Mouse (Mus musculus): ENCODE data around the gene Pld6.

The Pld6 gene

GRCm38 (mm10) chr11:59787199-59787781, at the start of gene Pld6:
Pld6 (minus strand) TSS chr11:59787645.
- peak; percentile 60 for DNase-seq (ENCODE audit: low spot score)

- DNase-seq (ENCODE audit: low spot score) = no peak
These were observed 34.2 kb upstream of the Pld6 start for GRCm38 (mm10) chr11:59821625-59822024.

DNA sequence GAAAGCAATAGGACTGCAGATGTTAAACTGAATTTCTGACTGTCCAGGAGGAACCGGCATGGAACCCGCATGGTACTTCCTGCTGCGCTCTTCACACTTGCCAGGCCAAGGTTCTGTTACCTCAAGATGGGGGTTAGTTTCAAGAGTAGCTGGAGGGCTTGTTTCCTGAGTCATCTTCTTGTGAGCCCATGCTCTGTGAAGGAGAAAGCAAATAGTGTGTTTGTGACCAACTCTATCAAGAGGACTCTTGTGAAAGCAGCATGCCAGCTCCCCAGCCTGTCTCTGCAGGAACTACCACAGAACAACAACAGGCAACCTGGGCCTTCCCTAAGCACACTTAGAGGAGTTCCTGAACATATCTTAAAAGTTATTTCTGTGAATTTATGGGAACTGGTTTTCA, 30.5 kb upstream of the Pld6 start:
- DNase-seq (ENCODE audit: low spot score) = no peak

- no peak for DNase-seq (ENCODE audit: low spot score)
These were observed 28.1 kb upstream of the Pld6 start for GRCm38 (mm10) chr11:59815482-59816065.

GRCm38 (mm10) chr11:59814936-59815335, 27.5 kb upstream of the Pld6 start:
- no peak for DNase-seq (ENCODE audit: low spot score)

GRCm38 (mm10) chr11:59814311-59814710, 26.9 kb upstream of the Pld6 start:
- DNase-seq (ENCODE audit: low spot score) = no peak

GRCm38 (mm10) chr11:59813276-59813675, 25.8 kb upstream of the Pld6 start:
- no peak for DNase-seq (ENCODE audit: low spot score)

GRCm38 (mm10) chr11:59811211-59811610, 23.8 kb upstream of the Pld6 start:
- no peak for DNase-seq (ENCODE audit: low spot score)

GRCm38 (mm10) chr11:59810480-59811158, 23.2 kb upstream of the Pld6 start:
- DNase-seq (ENCODE audit: low spot score) = no peak

GRCm38 (mm10) chr11:59809670-59810474, 22.4 kb upstream of the Pld6 start, which contains the start of gene Flcn:
Flcn (minus strand) TSS chr11:59810016.
- peak; percentile 74 for DNase-seq (ENCODE audit: low spot score)

DNA sequence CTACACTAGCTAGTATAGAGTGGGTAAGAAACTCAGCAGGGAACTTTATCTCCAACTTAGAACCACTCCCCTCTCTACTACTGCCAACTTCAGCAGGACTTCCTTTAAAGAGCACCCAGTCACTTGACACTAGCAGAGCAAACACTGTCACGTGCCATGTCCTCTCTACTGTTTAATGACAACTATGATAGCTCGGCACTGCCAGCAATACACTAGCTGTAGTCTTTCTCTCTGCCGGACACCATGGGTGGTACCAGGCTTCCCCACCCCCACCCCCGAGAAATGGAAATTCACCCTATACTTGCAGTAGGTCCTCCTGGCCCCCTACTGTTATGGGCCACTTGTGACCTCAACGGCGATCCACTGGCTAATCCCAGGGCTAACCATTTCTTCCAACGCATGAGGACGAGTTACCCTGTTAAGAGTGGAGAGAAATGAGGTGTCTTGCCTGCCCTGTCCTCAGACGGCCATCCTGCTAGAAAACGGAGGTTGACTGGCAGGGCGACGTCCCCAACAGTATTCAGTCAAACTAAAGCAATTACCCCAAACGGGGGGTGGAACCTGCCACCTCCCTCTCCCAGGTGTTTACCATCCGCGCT, 21.7 kb upstream of the Pld6 start:
- DNase-seq (ENCODE audit: low spot score) = no peak

DNA sequence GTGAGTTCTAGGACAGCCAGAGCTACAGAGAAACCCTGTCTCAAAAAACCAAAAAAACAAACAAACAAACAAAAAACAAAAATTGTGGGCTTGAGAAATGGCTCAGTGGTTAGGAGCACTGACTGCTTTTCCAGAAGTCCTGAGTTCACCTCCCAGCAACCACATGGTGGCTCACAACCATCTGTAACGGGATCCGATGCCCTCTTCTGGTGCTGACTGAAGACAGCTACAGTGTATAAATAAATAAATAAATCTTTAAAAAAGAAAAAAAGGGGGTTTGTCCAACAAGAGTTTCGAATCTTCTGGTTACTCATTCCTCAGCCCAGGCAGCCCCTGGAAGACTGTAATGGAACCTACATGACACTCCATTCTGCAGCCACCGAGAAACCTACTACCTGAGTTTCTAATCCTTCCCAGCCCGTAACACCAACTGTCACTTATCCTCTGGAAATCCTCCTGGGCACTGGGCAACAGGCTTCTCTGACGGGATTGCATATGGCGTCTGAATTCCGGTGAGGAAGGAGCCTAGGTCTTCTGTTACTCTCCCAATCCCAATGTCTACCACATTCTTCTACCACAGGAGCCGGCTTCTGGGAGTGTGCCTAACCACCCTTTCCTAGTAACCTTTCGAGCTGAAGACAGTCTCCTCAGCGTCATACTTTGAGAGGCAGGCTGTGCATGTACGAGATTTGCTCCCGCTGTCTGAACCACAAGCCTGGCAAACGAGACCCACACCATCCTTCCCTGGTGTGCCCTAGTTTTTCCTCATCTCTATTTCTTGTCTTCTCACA, 20.9 kb upstream of the Pld6 start:
- no peak for DNase-seq (ENCODE audit: low spot score)

GRCm38 (mm10) chr11:59805656-59806055, 18.2 kb upstream of the Pld6 start:
- DNase-seq (ENCODE audit: low spot score) = no peak

- no peak for DNase-seq (ENCODE audit: low spot score)
These were observed 17.8 kb upstream of the Pld6 start for GRCm38 (mm10) chr11:59805256-59805655.

GRCm38 (mm10) chr11:59804409-59805110, 17.1 kb upstream of the Pld6 start:
- DNase-seq (ENCODE audit: low spot score) = no peak

DNA sequence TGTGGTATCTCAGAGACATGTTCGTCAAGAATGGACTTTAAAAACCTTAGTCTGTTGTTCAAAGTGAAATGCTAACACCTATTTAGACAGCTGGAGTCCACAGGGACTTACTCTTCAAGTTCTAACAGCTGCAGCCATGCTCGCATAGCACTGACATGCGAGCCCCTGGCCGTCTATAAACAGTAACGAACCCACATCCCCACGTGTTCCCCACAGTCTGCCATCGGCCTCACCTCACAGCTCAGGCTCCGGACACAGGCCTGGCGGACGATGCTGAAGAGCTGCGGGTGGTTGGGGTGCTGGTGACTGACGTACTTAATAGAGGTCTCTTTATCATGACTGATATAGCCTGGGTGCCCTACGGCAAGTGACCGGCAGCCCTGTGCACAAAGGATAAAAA, 16.1 kb upstream of the Pld6 start:
- DNase-seq (ENCODE audit: low spot score) = no peak

DNA sequence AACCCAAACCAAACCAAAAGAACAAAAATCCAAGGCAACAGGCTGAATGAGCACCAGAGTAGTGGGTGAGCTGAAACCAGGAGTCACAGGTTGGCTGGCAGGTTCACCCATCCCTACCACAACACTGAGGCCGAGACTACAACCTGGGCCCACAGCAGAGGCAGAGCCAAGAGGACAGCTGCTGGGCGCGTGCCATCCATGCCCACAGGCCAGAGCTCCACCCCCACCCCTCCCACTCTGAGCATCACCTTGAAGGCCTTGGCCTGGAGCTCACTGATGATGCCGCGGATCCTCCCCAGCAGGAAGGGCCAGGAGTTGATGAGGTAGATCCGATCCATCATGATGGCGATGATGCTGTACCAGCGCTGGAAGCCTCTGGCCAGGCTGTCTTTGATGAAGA, 14.4 kb upstream of the Pld6 start:
- DNase-seq (ENCODE audit: low spot score) = no peak

- no peak for DNase-seq (ENCODE audit: low spot score)
These were observed 13.0 kb upstream of the Pld6 start for GRCm38 (mm10) chr11:59800412-59800811.

- no peak for DNase-seq (ENCODE audit: low spot score)
These were observed 5.9 kb upstream of the Pld6 start for GRCm38 (mm10) chr11:59793390-59793789.

GRCm38 (mm10) chr11:59789311-59789710, 1.9 kb upstream of the Pld6 start:
- DNase-seq (ENCODE audit: low spot score) = no peak

Measured in urinary bladder, postnatal 25 days (tissue).